Mouse (Mus musculus): ENCODE results near the gene Nemp2. TPM values are rescaled to one million over a fixed set of nuclear protein-coding genes. Genes with fewer than 3 reads are reported as not detected.

The Nemp2 gene
- total RNA-seq (2014; rRNA removed) (1.1 and 1.3 TPM in 2 replicates), polyA plus RNA-seq (2012; rRNA removed) (0.30 and 0.70 TPM in 2 replicates)

GRCm38 (mm10) chr1:52630248-52630936 lies at the start of gene Nemp2:
Nemp2 (plus strand) TSS chr1:52630703.
- Histone ChIP-seq H3K9ac (ENCODE audit: low read depth, low read length) (peak within 1 kb of the TSS; percentile 77), H3K27me3 (ENCODE audit: control insufficient read depth, insufficient read depth, low read length) (no peaks in the 10 kb centered on the region), H3K4me1 (ENCODE audit: control insufficient read depth, insufficient read depth, low read length) (no peaks in the 10 kb centered on the region), H3K27ac (replicated peaks; ENCODE audit: insufficient read depth, low read depth, low read length) (peak within 1 kb of the TSS; percentile 18; the same call in 1 of the 2 replicates), H3K36me3 (ENCODE audit: control insufficient read depth, insufficient read depth, low read length) (no peaks in the 10 kb centered on the region), H3K4me3 (ENCODE audit: insufficient read depth, low read depth, low read length) (peak within 1 kb of the TSS; percentile 82), H3K79me2 (ENCODE audit: control insufficient read depth, insufficient read depth, low read length) (no peaks in the 10 kb centered on the region)
- under 1% methylated on average over 44 of the region's 44 CpGs for WGBS
- peak; percentile 88 for TF ChIP-seq CTCF (IDR thresholded peaks at IDR 0.05; ENCODE audit: low read depth, low read length)
- TF ChIP-seq POLR2A (IDR thresholded peaks at IDR 0.05; ENCODE audit: extremely low read depth, insufficient read depth, low read length) = no peak
- DNase-seq (ENCODE audit: extremely low read depth, low read depth, low spot score) = peak; percentile 58

DNA sequence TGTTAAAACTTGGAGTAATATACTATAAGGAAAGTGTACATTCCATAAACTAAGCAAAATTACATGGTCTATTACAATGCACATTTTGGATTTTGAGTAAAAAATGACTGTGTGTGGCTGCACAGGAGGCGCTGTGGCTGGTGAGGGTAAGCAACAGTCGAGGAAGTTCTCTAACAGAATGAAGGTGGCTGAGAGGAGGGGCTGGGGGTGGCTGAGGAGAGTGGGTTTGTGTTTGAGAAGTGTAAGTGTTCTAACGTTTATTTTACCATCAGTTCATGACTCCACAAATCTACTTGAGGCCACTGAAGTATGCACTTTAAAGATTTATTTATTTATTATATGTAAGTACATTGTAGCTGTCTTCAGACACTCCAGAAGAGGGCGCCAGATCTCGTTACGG lies 48.8 kb upstream of the Nemp2 start:
- H3K27me3 ChIP-seq (ENCODE audit: control insufficient read depth, insufficient read depth, low read length) = no peaks in the 10 kb centered on the region
- no peaks in the 10 kb centered on the region for H3K79me2 ChIP-seq (ENCODE audit: control insufficient read depth, insufficient read depth, low read length)
- no peak overlapping the region for H3K27ac ChIP-seq (replicated peaks; ENCODE audit: insufficient read depth, low read depth, low read length)
- no peaks in the 10 kb centered on the region for H3K4me1 ChIP-seq (ENCODE audit: control insufficient read depth, insufficient read depth, low read length)
- DNase-seq (ENCODE audit: extremely low read depth, low read depth, low spot score) = no peak
- TF ChIP-seq POLR2A (IDR thresholded peaks at IDR 0.05; ENCODE audit: extremely low read depth, insufficient read depth, low read length) = no peak
- no peak for TF ChIP-seq CTCF (IDR thresholded peaks at IDR 0.05; ENCODE audit: low read depth, low read length)
- H3K9ac ChIP-seq (ENCODE audit: low read depth, low read length) = no peak overlapping the region
- H3K4me3 ChIP-seq (ENCODE audit: insufficient read depth, low read depth, low read length) = no peak overlapping the region
- 75% methylated on average over 6 of the region's 6 CpGs for WGBS
- H3K36me3 ChIP-seq (ENCODE audit: control insufficient read depth, insufficient read depth, low read length) = no peaks in the 10 kb centered on the region

DNA sequence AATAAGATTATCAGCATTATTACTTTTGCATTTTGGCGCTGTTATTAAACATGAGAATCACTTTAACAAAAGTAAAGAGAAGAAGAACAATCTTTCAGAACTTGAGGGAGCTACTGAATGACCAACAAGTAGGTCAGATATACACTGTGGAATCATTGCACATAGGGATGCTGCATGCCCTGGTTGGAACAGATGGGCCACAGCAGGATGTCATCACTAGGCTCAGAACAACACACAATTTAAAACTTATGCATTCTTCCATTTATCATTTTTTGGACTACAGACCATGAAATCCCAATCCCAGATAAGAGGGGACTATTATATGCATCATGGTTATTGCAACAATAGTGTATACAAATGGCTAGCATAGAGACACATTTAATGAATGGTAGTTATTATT lies 47.6 kb upstream of the Nemp2 start:
- H3K36me3 ChIP-seq (ENCODE audit: control insufficient read depth, insufficient read depth, low read length) = no peaks in the 10 kb centered on the region
- H3K27ac ChIP-seq (replicated peaks; ENCODE audit: insufficient read depth, low read depth, low read length) = no peak overlapping the region
- H3K27me3 ChIP-seq (ENCODE audit: control insufficient read depth, insufficient read depth, low read length) = no peaks in the 10 kb centered on the region
- H3K4me1 ChIP-seq (ENCODE audit: control insufficient read depth, insufficient read depth, low read length) = no peaks in the 10 kb centered on the region
- DNase-seq (ENCODE audit: extremely low read depth, low read depth, low spot score) = no peak
- H3K4me3 ChIP-seq (ENCODE audit: insufficient read depth, low read depth, low read length) = no peak overlapping the region
- 85% methylated on average over 1 of the region's 1 CpGs for WGBS
- no peak overlapping the region for H3K9ac ChIP-seq (ENCODE audit: low read depth, low read length)
- H3K79me2 ChIP-seq (ENCODE audit: control insufficient read depth, insufficient read depth, low read length) = no peaks in the 10 kb centered on the region
- TF ChIP-seq CTCF (IDR thresholded peaks at IDR 0.05; ENCODE audit: low read depth, low read length) = no peak
- no peak for TF ChIP-seq POLR2A (IDR thresholded peaks at IDR 0.05; ENCODE audit: extremely low read depth, insufficient read depth, low read length)

DNA sequence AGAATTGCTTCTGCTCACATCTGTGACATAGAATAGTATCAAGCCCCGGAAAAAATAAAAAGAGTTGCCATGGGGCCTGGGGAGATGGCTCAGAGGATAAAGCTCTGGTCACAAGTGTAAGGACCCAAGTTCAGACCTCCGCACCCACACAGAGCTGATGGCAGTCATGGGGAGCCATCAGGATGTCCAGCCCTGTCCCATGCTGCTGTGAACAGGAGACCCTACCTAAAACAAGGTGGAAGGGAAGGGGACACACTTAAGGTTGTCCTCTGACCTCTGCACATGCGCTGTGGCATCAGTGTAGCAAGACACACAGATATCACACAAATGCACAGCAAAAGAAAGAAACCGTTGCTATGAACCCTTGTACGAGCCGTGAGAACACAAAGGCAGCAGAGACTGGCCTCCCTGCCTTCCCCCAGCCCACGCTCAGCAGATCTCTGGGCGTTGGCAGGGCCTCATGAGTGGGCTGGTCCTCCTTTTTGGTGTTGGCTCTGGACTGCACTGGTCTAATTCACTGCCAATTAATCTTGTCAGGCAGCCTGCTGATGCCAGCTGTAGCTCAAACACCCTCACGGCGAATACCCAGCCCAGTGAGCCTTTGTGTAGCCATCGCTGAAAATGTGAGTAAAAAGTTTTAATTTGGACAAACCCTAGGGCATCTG lies 33.4 kb upstream of the Nemp2 start:
- Histone ChIP-seq H3K27me3 (ENCODE audit: control insufficient read depth, insufficient read depth, low read length) (no peaks in the 10 kb centered on the region), H3K27ac (replicated peaks; ENCODE audit: insufficient read depth, low read depth, low read length) (no peak overlapping the region), H3K4me1 (ENCODE audit: control insufficient read depth, insufficient read depth, low read length) (no peaks in the 10 kb centered on the region), H3K4me3 (ENCODE audit: insufficient read depth, low read depth, low read length) (no peak overlapping the region), H3K9ac (ENCODE audit: low read depth, low read length) (no peak overlapping the region), H3K36me3 (ENCODE audit: control insufficient read depth, insufficient read depth, low read length) (no peaks in the 10 kb centered on the region), H3K79me2 (ENCODE audit: control insufficient read depth, insufficient read depth, low read length) (no peaks in the 10 kb centered on the region)
- peak; percentile 6 for DNase-seq (ENCODE audit: extremely low read depth, low read depth, low spot score)
- 60% methylated on average over 11 of the region's 11 CpGs for WGBS
- TF ChIP-seq CTCF (IDR thresholded peaks at IDR 0.05; ENCODE audit: low read depth, low read length) (no peak), POLR2A (IDR thresholded peaks at IDR 0.05; ENCODE audit: extremely low read depth, insufficient read depth, low read length) (no peak)

GRCm38 (mm10) chr1:52597761-52598160 lies 32.7 kb upstream of the Nemp2 start:
- Histone ChIP-seq H3K27ac (replicated peaks; ENCODE audit: insufficient read depth, low read depth, low read length) (no peak overlapping the region), H3K9ac (ENCODE audit: low read depth, low read length) (no peak overlapping the region), H3K4me1 (ENCODE audit: control insufficient read depth, insufficient read depth, low read length) (no peaks in the 10 kb centered on the region), H3K4me3 (ENCODE audit: insufficient read depth, low read depth, low read length) (no peak overlapping the region), H3K27me3 (ENCODE audit: control insufficient read depth, insufficient read depth, low read length) (no peaks in the 10 kb centered on the region), H3K36me3 (ENCODE audit: control insufficient read depth, insufficient read depth, low read length) (no peaks in the 10 kb centered on the region), H3K79me2 (ENCODE audit: control insufficient read depth, insufficient read depth, low read length) (no peaks in the 10 kb centered on the region)
- DNase-seq (ENCODE audit: extremely low read depth, low read depth, low spot score) = no peak
- 23% methylated on average over 11 of the region's 11 CpGs for WGBS
- TF ChIP-seq CTCF (IDR thresholded peaks at IDR 0.05; ENCODE audit: low read depth, low read length) = no peak
- no peak for TF ChIP-seq POLR2A (IDR thresholded peaks at IDR 0.05; ENCODE audit: extremely low read depth, insufficient read depth, low read length)

- no peak overlapping the region for H3K27ac ChIP-seq (replicated peaks; ENCODE audit: insufficient read depth, low read depth, low read length)
- no peaks in the 10 kb centered on the region for H3K4me1 ChIP-seq (ENCODE audit: control insufficient read depth, insufficient read depth, low read length)
- no peak for DNase-seq (ENCODE audit: extremely low read depth, low read depth, low spot score)
- 87% methylated on average over 4 of the region's 4 CpGs for WGBS
- no peak overlapping the region for H3K4me3 ChIP-seq (ENCODE audit: insufficient read depth, low read depth, low read length)
- TF ChIP-seq CTCF (IDR thresholded peaks at IDR 0.05; ENCODE audit: low read depth, low read length) = no peak
- TF ChIP-seq POLR2A (IDR thresholded peaks at IDR 0.05; ENCODE audit: extremely low read depth, insufficient read depth, low read length) = no peak
- H3K36me3 ChIP-seq (ENCODE audit: control insufficient read depth, insufficient read depth, low read length) = no peaks in the 10 kb centered on the region
- no peaks in the 10 kb centered on the region for H3K27me3 ChIP-seq (ENCODE audit: control insufficient read depth, insufficient read depth, low read length)
- no peaks in the 10 kb centered on the region for H3K79me2 ChIP-seq (ENCODE audit: control insufficient read depth, insufficient read depth, low read length)
- no peak overlapping the region for H3K9ac ChIP-seq (ENCODE audit: low read depth, low read length)
Observed at GRCm38 (mm10) chr1:52598361-52598760, 32.1 kb upstream of the Nemp2 start.

Data from liver, adult 2 months (tissue).